Mouse (Mus musculus): Measurements from ENCODE around the gene Mgat3.

Gene Mgat3

GRCm38 (mm10) chr15:80225796-80226195 lies 52.3 kb downstream of the Mgat3 start:
- DNase-seq (ENCODE audit: low spot score in 2 of 2) = peak; percentile 40 to 73

- DNase-seq (ENCODE audit: low spot score in 2 of 2) = no peak
These were observed 54.7 kb downstream of the Mgat3 start for GRCm38 (mm10) chr15:80228071-80228800.

- DNase-seq (ENCODE audit: low spot score in 2 of 2) = no peak
These were observed 58.8 kb downstream of the Mgat3 start for GRCm38 (mm10) chr15:80232331-80232730.

GRCm38 (mm10) chr15:80233053-80233452 lies 59.5 kb downstream of the Mgat3 start:
- no peak for DNase-seq (ENCODE audit: low spot score in 2 of 2)

GRCm38 (mm10) chr15:80233733-80234509 lies 60.4 kb downstream of the Mgat3 start, which contains the start of gene Mief1:
TSS of gene Mief1 (plus strand) at chr15:80234018.
- peak; percentile 99 for DNase-seq (ENCODE audit: low spot score in 2 of 2)

GRCm38 (mm10) chr15:80235535-80235934 lies 62.0 kb downstream of the Mgat3 start, which contains the start of gene AC140267.1:
TSS of gene AC140267.1 (plus strand) at chr15:80235835.
- DNase-seq (ENCODE audit: low spot score in 2 of 2) = no peak

- DNase-seq (ENCODE audit: low spot score in 2 of 2) = no peak
These were observed 74.6 kb downstream of the Mgat3 start for GRCm38 (mm10) chr15:80248135-80248534.

- no peak for DNase-seq (ENCODE audit: low spot score in 2 of 2)
These were observed 75.1 kb downstream of the Mgat3 start for GRCm38 (mm10) chr15:80248596-80248995.

- DNase-seq (ENCODE audit: low spot score in 2 of 2) = no peak
These were observed 76.2 kb downstream of the Mgat3 start for GRCm38 (mm10) chr15:80249672-80250071.

- no peak for DNase-seq (ENCODE audit: low spot score in 2 of 2)
These were observed 77.1 kb downstream of the Mgat3 start for GRCm38 (mm10) chr15:80250586-80250985.

GRCm38 (mm10) chr15:80253530-80253929 lies 80.0 kb downstream of the Mgat3 start:
- DNase-seq (ENCODE audit: low spot score in 2 of 2) = no peak

GRCm38 (mm10) chr15:80254207-80254606 lies 80.7 kb downstream of the Mgat3 start:
- no peak for DNase-seq (ENCODE audit: low spot score in 2 of 2)

- peak; percentile 90 to 93 for DNase-seq (ENCODE audit: low spot score in 2 of 2)
These were observed 81.5 kb downstream of the Mgat3 start, which contains the start of gene Atf4 for GRCm38 (mm10) chr15:80254847-80255645. TSS of gene Atf4 (plus strand) at chr15:80255184.

- peak; percentile 65 to 78 for DNase-seq (ENCODE audit: low spot score in 2 of 2)
These were observed 82.2 kb downstream of the Mgat3 start for GRCm38 (mm10) chr15:80255646-80256121.

GRCm38 (mm10) chr15:80256242-80256641 lies 82.7 kb downstream of the Mgat3 start:
- no peak for DNase-seq (ENCODE audit: low spot score in 2 of 2)

- DNase-seq (ENCODE audit: low spot score in 2 of 2) = no peak
These were observed 83.4 kb downstream of the Mgat3 start for GRCm38 (mm10) chr15:80256656-80257601.

GRCm38 (mm10) chr15:80257602-80258239 lies 84.2 kb downstream of the Mgat3 start:
- DNase-seq (ENCODE audit: low spot score in 2 of 2) = no peak

GRCm38 (mm10) chr15:80258240-80259170 lies 85.0 kb downstream of the Mgat3 start:
- peak; percentile 41 to 53 for DNase-seq (ENCODE audit: low spot score in 2 of 2)

Measured in spleen, postnatal 14 days (tissue).